Mouse (Mus musculus) forebrain, embryonic 13.5 days (tissue): Measurements from ENCODE around the gene Inpp5a. TPM values are rescaled to one million over a fixed set of nuclear protein-coding genes. Genes with fewer than 3 reads are reported as not detected.

Experiments
- ATAC-seq: fragments of 200-750 bp; cut with Nextera tagmentation; 2 replicates; pipeline ENCODE4 v1.8.0; 2017
- H3K27ac ChIP-seq: fragments of 300-500 bp; sonication (generic); 2 replicates; pipeline ENCODE4 v1.5.1; 2015; ENCODE audit warnings: inconsistent platforms, mild to moderate bottlenecking, moderate library complexity
- H3K27me3 ChIP-seq: fragments of 300-500 bp; sonication (generic); 2 replicates; pipeline ENCODE4 v1.6.1; 2015; ENCODE audit warnings: mild to moderate bottlenecking, inconsistent platforms
- H3K36me3 ChIP-seq: fragments of 300-500 bp; sonication (generic); 2 replicates; pipeline ENCODE4 v1.6.1; 2015; ENCODE audit warnings: mild to moderate bottlenecking, inconsistent platforms; ENCODE audit not compliant: poor library complexity, severe bottlenecking
- H3K4me1 ChIP-seq: fragments of 300-500 bp; sonication (generic); 2 replicates; pipeline ENCODE4 v1.6.1; 2015; ENCODE audit warnings: inconsistent platforms
- H3K4me2 ChIP-seq: fragments of 300-500 bp; sonication (generic); 2 replicates; pipeline ENCODE4 v1.6.1; 2015; ENCODE audit warnings: inconsistent platforms, mild to moderate bottlenecking, moderate library complexity
- H3K4me3 ChIP-seq: fragments of 300-500 bp; sonication (generic); 2 replicates; pipeline ENCODE4 v1.5.1; 2015; ENCODE audit warnings: mild to moderate bottlenecking, inconsistent platforms
- H3K9ac ChIP-seq: fragments of 300-500 bp; sonication (generic); 2 replicates; pipeline ENCODE4 v1.6.1; 2015; ENCODE audit warnings: mild to moderate bottlenecking, inconsistent platforms
- H3K9me3 ChIP-seq: fragments of 300-500 bp; sonication (generic); replicated peaks from 2 replicates; pipeline ENCODE4 v1.6.1; 2016; ENCODE audit warnings: inconsistent platforms
- WGBS: fragments of 180-500 bp; shearing (Covaris S2); methylation state at CpG from one replicate; pipeline ENCODE4 v1.1.7; 2015; 5-methylcytosine and 5-hydroxymethylcytosine counted together
- polyA plus RNA-seq: library from polyadenylated mRNA; unstranded; fragments of >200 nt; fragmentation: Nextera tagmentation; extraction: Ambion mirVana; gene quantifications from 2 replicates; pipeline ENCODE4 v1.2.1, GENCODE M21; 2015

Gene Inpp5a
- polyA plus RNA-seq, 1 experiment from 2014 or later = 9.7 TPM

DNA sequence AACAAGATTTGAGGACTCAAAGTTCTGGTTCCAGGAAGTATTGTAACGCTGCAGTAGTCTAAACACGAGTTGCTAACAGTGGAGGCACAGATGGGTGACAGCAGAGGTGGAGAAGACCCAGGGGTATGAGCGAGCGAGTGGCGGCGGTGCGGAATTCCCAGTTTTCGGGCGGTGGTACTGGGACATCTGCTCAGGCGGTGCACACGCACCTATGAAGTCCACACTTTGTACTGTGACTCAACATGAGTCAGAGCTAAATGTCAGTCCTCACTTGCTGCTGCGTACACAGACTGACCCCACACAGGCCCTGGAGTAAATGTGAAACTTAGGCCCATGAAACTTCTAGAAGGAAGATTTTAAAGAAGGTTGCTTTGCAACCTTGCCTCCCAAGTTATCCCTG lies 72.4 kb downstream of the Inpp5a start:
- ATAC-seq = no peak
- Histone ChIP-seq H3K9me3 (no peaks in the 10 kb centered on the region), H3K4me3 (no peak overlapping the region), H3K4me1 (peaks cover 5% of the 10 kb centered on the region), H3K4me2 (no peak overlapping the region), H3K27me3 (no peaks in the 10 kb centered on the region), H3K36me3 (no peaks in the 10 kb centered on the region), H3K9ac (no peak overlapping the region), H3K27ac (no peak overlapping the region)
- 94% methylated on average over 12 of the region's 12 CpGs for WGBS

DNA sequence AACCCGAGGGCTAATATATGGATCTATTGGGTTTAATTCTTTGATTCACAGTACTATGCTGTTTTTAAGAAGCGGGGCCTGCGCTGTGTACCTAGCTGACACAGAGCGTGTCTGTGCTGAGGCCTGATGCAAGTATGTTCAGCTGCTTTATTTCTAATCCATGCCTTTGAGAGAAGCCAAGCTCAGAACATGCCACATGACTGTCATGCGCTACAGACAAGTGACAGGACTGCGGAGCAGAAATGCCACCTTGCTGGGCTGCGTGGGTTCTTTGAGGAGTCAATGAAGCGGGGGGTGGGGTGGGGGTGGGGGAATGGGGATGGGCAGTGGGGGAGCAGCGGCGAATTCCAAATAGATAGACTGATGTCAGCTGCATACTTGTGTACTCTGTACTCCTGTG lies 73.2 kb downstream of the Inpp5a start:
- 79% methylated on average over 10 of the region's 10 CpGs for WGBS
- no peaks in the 10 kb centered on the region for H3K9me3 ChIP-seq
- no peak for ATAC-seq

GRCm38 (mm10) chr7:139465538-139465937 lies 76.6 kb downstream of the Inpp5a start:
- no peak overlapping the region for H3K4me3 ChIP-seq
- no peaks in the 10 kb centered on the region for H3K9me3 ChIP-seq
- H3K4me2 ChIP-seq = no peak overlapping the region
- no peak overlapping the region for H3K27ac ChIP-seq
- ATAC-seq = no peak
- 88% methylated on average over 4 of the region's 4 CpGs for WGBS
- H3K27me3 ChIP-seq = no peaks in the 10 kb centered on the region
- no peaks in the 10 kb centered on the region for H3K36me3 ChIP-seq
- H3K9ac ChIP-seq = no peak overlapping the region
- peaks cover 7% of the 10 kb centered on the region; the same call in 1 of the 2 replicates for H3K4me1 ChIP-seq

More for the DNA sequence above, 73.2 kb downstream of the Inpp5a start:
- Histone ChIP-seq H3K9ac (no peak overlapping the region), H3K27ac (no peak overlapping the region), H3K4me1 (0 out of 2 replicates have a peak, but pooled peaks cover 4% of the 10 kb centered on the region), H3K4me3 (no peak overlapping the region), H3K36me3 (no peaks in the 10 kb centered on the region), H3K4me2 (no peak overlapping the region), H3K27me3 (no peaks in the 10 kb centered on the region)

DNA sequence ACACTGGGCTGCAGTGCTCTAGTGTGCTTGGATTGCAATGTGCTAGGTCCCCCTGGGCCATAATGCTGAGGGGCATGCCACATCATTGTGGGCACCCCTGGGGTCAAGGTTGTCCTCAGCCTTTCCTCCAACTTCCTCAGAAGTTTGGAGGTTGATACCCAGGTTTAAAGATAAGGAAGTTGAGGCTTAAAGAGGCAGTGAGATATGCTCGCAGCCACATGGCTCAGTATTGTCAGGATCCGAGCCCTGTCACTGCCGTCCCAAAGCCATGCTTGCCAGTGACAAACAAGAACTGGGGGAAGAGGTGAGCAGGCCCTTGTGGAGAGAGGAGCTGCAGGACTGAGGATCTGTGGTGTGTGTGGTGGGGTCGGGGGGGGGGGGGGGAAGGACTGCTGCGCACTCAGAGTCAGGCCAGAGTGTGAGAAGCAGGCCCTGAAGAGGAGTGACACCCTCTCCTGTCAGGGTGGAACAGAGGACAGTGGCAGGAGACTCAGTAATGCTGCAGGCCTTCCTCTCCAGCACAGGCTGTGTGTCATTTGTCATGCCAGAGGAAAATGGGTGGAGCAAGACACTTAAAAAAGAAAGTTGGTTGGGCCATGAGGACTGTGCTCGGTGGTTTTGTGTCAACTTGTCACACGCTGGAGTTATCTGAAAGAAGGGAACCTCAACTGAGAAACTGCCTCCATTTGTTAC lies 77.7 kb downstream of the Inpp5a start:
- H3K4me3 ChIP-seq = no peak overlapping the region
- H3K36me3 ChIP-seq = no peaks in the 10 kb centered on the region
- WGBS = 58% methylated on average over 5 of the region's 7 CpGs
- no peak overlapping the region for H3K9ac ChIP-seq
- no peaks in the 10 kb centered on the region for H3K9me3 ChIP-seq
- no peak overlapping the region for H3K4me2 ChIP-seq
- H3K27ac ChIP-seq = no peak overlapping the region
- no peak for ATAC-seq
- H3K4me1 ChIP-seq = peaks cover 7% of the 10 kb centered on the region; the same call in 1 of the 2 replicates
- no peaks in the 10 kb centered on the region for H3K27me3 ChIP-seq

DNA sequence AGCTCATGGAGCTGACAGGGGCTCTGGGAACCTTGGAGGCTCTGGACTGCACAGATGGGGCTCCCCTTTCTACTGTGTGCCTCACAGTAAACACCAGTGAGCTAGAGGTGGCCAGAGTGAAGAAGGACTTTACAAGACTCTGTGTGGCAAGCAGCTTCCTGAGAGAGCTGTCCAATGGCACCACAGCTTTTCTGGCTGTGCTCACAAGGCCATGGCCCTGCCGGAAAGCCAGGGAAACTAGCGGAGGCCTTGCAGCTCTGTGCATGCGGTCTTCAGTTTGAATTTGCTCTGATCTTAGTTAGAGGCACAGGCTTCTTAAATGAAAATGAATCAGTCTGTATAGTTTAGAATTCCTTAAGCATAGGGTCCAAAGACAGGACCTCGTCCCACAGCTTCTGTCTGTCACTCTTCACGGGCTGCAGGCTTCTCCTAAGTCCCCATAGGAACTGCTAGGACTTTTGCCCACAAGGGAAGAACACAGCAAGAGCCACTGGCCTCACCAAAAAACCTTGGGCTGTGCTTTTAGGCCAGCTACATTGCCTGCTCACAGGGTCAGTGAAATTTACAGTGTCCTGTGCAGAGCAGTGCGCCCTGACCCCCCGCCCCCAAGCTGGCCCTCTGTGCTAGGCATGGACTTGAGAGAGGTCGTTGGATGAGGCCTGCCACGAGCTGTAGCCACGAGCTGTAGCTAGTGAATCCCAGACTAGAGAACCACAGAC lies 78.4 kb downstream of the Inpp5a start:
- Histone ChIP-seq H3K9ac (no peak overlapping the region), H3K4me1 (peaks cover 7% of the 10 kb centered on the region; the same call in 1 of the 2 replicates), H3K27me3 (no peaks in the 10 kb centered on the region), H3K4me2 (no peak overlapping the region), H3K27ac (no peak overlapping the region), H3K36me3 (no peaks in the 10 kb centered on the region), H3K4me3 (no peak overlapping the region), H3K9me3 (no peaks in the 10 kb centered on the region)
- ATAC-seq = no peak
- 83% methylated on average over 10 of the region's 10 CpGs for WGBS

- 67% methylated on average over 4 of the region's 4 CpGs for WGBS
- Histone ChIP-seq H3K4me3 (no peak overlapping the region), H3K4me1 (peaks cover 7% of the 10 kb centered on the region; the same call in 1 of the 2 replicates), H3K9me3 (no peaks in the 10 kb centered on the region), H3K27me3 (no peaks in the 10 kb centered on the region; the same call in 1 of the 2 replicates), H3K9ac (no peak overlapping the region), H3K4me2 (no peak overlapping the region), H3K36me3 (no peaks in the 10 kb centered on the region), H3K27ac (no peak overlapping the region)
- ATAC-seq = no peak
These were observed 79.0 kb downstream of the Inpp5a start for GRCm38 (mm10) chr7:139467896-139468279.

GRCm38 (mm10) chr7:139468440-139468839 lies 79.5 kb downstream of the Inpp5a start:
- no peak for ATAC-seq
- no peak overlapping the region for H3K4me2 ChIP-seq
- no peak overlapping the region for H3K4me3 ChIP-seq
- H3K36me3 ChIP-seq = no peaks in the 10 kb centered on the region
- H3K27ac ChIP-seq = no peak overlapping the region
- no peaks in the 10 kb centered on the region; the same call in 1 of the 2 replicates for H3K27me3 ChIP-seq
- no peak overlapping the region for H3K9ac ChIP-seq
- peaks cover 7% of the 10 kb centered on the region; the same call in 1 of the 2 replicates for H3K4me1 ChIP-seq
- no peaks in the 10 kb centered on the region for H3K9me3 ChIP-seq
- WGBS = 80% methylated on average over 2 of the region's 2 CpGs

DNA sequence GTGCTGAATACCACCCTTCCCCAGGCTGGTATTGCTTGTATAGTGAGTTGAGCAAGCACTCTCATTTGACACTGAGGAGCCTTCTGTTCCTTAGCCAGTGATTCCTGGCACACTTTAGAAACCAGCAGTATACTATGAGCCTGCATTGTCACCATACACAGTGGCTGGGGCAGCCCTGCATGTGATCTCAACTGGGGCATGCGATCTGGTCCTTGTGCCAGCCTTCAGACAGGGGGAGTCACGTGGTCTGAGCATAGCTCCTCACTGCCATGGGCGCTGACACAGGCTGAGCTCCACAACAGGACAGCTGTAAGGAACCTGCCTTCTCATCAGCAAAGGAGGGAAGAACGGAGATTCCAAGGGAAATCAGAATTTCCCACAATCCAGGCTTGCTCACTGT lies 80.5 kb downstream of the Inpp5a start:
- no peaks in the 10 kb centered on the region for H3K9me3 ChIP-seq
- no peak overlapping the region for H3K4me3 ChIP-seq
- no peak for ATAC-seq
- H3K36me3 ChIP-seq = no peaks in the 10 kb centered on the region
- H3K4me2 ChIP-seq = no peak overlapping the region
- peaks cover 7% of the 10 kb centered on the region; the same call in 1 of the 2 replicates for H3K4me1 ChIP-seq
- H3K9ac ChIP-seq = no peak overlapping the region
- WGBS = 87% methylated on average over 4 of the region's 4 CpGs
- no peaks in the 10 kb centered on the region; the same call in 1 of the 2 replicates for H3K27me3 ChIP-seq
- no peak overlapping the region for H3K27ac ChIP-seq

- H3K9ac ChIP-seq = no peak overlapping the region
- no peaks in the 10 kb centered on the region; the same call in 1 of the 2 replicates for H3K27me3 ChIP-seq
- no peaks in the 10 kb centered on the region for H3K36me3 ChIP-seq
- no peak overlapping the region for H3K4me2 ChIP-seq
- H3K4me3 ChIP-seq = no peak overlapping the region
- H3K4me1 ChIP-seq = peaks cover 7% of the 10 kb centered on the region; the same call in 1 of the 2 replicates
- whole genome bisulfite sequencing = 83% methylated on average over 2 of the region's 2 CpGs
- no peaks in the 10 kb centered on the region for H3K9me3 ChIP-seq
- H3K27ac ChIP-seq = no peak overlapping the region
- ATAC-seq = no peak
These were observed 81.6 kb downstream of the Inpp5a start for GRCm38 (mm10) chr7:139470481-139470880.

DNA sequence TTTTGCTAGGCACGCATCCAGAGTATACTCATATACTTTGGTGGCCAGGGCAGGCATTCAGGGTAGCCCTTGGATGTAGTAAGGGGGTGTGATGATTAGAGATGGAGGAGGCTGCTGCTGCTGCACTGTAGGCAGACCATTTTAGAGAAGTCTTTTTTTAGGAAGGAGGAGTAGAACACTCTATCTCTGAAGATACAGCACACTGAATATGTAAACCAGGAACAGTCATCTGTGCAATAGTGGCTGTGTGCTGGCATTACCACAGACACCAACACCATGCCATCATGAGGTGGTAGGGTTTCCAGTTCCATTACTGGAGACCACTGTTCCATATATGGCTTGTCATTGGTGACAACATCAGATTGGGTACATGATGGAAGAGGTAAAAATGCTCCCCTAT lies 83.1 kb downstream of the Inpp5a start:
- no peak overlapping the region for H3K4me3 ChIP-seq
- 80% methylated on average over 1 of the region's 1 CpGs for WGBS
- no peak overlapping the region for H3K27ac ChIP-seq
- no peak for ATAC-seq
- H3K4me2 ChIP-seq = no peak overlapping the region
- H3K27me3 ChIP-seq = no peaks in the 10 kb centered on the region; the same call in 1 of the 2 replicates
- H3K4me1 ChIP-seq = peaks cover 3% of the 10 kb centered on the region; the same call in 1 of the 2 replicates
- no peaks in the 10 kb centered on the region for H3K9me3 ChIP-seq
- no peak overlapping the region for H3K9ac ChIP-seq
- no peaks in the 10 kb centered on the region for H3K36me3 ChIP-seq

DNA sequence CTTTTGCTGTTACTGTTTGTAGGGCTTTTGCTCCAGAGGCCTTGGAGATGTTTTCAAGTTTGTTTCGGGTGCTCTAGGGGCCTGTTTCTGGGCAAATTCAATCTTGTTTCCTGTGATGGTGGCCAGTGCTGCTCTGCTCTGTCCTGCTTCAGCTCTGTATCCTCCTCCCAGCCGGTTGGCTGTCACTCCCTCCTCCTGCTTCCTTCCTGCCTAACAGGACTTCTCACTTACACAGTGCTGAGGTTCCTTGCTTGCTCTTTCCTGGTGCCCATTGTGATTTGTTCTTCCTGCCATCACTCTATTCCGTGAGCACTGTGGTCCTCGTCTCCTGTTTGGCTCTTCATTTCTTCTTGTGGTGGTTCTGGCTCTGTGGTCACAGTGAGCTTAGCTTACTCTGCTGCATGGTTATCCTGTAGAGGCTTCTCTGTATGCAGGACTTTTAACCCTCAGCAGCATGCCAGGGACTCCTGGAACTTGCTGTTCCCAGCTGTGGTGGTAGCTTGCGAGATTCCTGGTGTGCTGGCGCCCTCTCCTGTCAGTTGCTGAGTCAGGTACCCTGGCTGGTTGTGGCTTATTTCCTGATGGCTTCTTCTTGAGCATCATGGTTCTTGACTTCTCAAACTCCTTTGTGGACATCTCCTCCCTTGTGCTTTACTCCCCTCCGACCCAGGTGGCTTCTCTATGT lies 84.1 kb downstream of the Inpp5a start:
- no peaks in the 10 kb centered on the region for H3K4me1 ChIP-seq
- ATAC-seq = peak; percentile 84
- no peak overlapping the region for H3K27ac ChIP-seq
- H3K27me3 ChIP-seq = no peaks in the 10 kb centered on the region; the same call in 1 of the 2 replicates
- H3K9ac ChIP-seq = no peak overlapping the region
- no peak overlapping the region for H3K4me2 ChIP-seq
- WGBS = 44% methylated on average over 7 of the region's 7 CpGs
- H3K4me3 ChIP-seq = no peak overlapping the region
- H3K9me3 ChIP-seq = no peaks in the 10 kb centered on the region
- H3K36me3 ChIP-seq = no peaks in the 10 kb centered on the region

DNA sequence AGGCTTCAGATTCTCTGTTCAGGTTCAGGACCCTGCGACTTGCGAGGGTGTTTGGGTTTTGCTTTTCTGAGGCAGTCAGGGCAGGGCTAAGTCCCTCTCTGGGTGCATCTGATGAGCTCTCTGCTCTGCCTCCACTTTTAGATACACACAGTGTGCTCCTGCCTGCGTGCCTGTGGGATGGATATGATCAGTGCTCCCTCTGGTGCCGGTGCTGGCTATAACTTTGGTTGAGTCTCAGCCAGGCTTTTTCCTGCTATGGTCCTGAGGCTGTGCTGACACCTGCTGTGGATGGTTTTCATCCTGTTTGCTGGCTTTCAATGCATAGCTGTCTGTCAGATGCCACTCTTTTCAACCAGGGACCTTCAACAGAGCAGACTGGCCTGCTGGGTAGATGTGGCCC lies 87.0 kb downstream of the Inpp5a start:
- Histone ChIP-seq H3K27me3 (no peaks in the 10 kb centered on the region; the same call in 1 of the 2 replicates), H3K36me3 (no peaks in the 10 kb centered on the region), H3K9me3 (no peaks in the 10 kb centered on the region), H3K4me1 (no peaks in the 10 kb centered on the region), H3K9ac (no peak overlapping the region), H3K27ac (no peak overlapping the region), H3K4me2 (no peak overlapping the region), H3K4me3 (no peak overlapping the region)
- 50% methylated on average over 4 of the region's 4 CpGs for WGBS
- ATAC-seq = 0 out of 2 replicates have a peak, but pooled peaks have one; percentile 13
